Mouse (Mus musculus) left cerebral cortex, adult 11 months (tissue): ENCODE measurements at regions not wholly inside any gene's neighbourhood (a gene's known extent, or its start where the extent isn't known, plus 50 kb on each side); places are given as distances from the start of the nearest gene placed in this dataset.

ENCODE experiments used
- DNase-seq: peaks from one replicate; pipeline ENCODE4 v3.0.0; 2022; ENCODE audit warnings: low spot score

DNA sequence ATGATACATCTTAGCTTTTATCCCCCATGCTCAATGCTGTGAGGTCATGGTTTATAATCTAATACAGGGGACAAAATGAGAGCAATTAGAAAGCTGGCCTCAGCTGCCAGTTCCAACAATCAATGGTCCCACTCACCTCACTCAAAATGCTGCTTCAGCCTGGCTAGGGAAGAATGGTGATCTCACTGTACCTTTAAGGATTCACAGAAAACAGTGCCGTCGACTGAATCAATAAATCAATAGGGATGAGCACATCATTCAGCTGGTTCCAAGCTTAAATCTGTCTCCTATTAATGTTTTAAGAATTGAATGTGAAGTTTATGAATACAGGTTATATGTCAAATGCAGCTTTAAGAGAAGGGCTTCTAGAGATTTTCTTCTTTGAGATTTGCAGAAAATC, 61.9 kb upstream of the Ncam2 start:
- no peak for DNase-seq

DNA sequence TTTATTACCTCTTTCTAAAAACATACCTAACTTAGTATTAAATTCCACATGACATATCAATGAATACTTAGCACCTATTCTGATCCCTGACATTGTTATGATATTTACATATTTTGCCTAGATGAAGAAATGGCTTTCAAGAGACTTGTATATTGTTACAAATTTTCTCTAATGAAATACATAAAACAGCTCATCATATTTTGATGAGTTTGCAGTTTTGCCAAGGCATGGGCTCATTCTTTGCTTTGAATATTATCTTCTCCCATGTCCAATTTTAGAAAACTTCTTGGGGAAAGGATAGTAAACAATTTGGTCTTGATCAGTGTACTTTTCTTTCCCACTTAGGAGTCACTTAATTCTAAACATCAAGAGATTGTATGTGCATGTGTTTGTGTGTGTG, 54.5 kb upstream of the Ncam2 start:
- DNase-seq, result no peak

DNA sequence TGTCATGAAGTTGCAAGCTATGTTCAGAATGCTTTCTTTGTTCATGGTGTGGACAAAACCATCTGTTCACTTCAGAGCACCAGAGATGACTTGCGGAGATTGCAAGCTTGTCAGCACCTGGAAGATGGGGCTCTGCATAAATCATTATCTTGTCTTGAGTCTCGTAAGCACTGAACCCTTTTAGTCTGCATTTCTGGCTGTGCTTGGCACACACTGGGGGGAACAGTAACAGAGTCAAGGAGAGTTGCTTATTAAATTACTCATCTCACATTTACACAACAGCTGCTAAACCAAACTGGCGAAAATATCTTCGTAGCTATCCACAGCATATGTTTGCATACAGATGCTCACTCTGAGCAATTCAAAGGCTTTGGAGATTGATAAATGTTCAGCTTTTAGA, 51.0 kb upstream of the Ncam2 start:
- peak; percentile 4 for DNase-seq
